ENCODE assay signal across 15 mouse cellular contexts in the genomic region with DNA sequence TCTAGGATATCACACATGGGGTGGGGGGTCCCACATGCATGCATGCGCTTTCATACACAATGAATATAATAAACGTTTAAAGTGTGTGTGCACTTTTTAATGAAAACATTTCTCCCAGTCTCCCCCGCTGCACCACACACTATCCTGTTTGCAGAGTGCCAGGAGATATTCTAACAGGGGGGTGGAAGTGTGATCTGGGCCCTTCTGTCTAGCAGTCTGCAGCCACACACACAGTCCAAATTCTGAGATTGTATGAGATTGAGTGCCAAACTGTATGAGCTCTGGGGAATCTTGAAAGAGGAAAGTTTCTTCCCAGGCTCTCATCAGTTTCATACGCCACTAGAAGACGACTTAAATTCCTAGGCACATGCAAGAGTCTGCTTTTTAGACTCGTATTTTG. TPM values are rescaled to one million over a fixed set of nuclear protein-coding genes. Genes with fewer than 3 reads are reported as not detected.
DNase-seq lines count a peak whose midpoint lies in the region; ATAC-seq lines count a peak whose summit lies in the region.
"Had no signal": no experiment of that assay in that cellular context is flagged by ENCODE, and none has a peak within 500 bp of the region (broad histone marks: within the 10 kb centered on the region; RNA-seq: fewer than 3 reads in every experiment).

No protein-coding gene starts in this region.

- H3K9me3 ChIP-seq in forebrain, embryonic 14.5 days (replicated peaks; ENCODE audit: control insufficient read depth, low read length): no peaks in the 10 kb centered on the region
- no peaks in the 10 kb centered on the region for H3K9me3 ChIP-seq in forebrain, embryonic 10.5 days
- H3K9me3 ChIP-seq: embryonic facial prominence, embryonic 12.5 days; kidney, embryonic 15.5 days; lung, embryonic 15.5 days; megakaryocyte, embryonic 14.5 days; neural tube, embryonic 15.5 days had no signal

- peak; percentile 33; the same call in 1 of the 2 replicates for ATAC-seq in forebrain, embryonic 14.5 days
- ATAC-seq in megakaryocyte progenitor cell, adult 5-6 weeks (replicated peaks; ENCODE audit: poor library complexity): no peak

- WGBS in forebrain, embryonic 14.5 days: 57% methylated on average over 6 of the region's 6 CpGs
- WGBS in forebrain, embryonic 10.5 days: 66% methylated on average over 6 of the region's 6 CpGs

- H3K9ac ChIP-seq in forebrain, embryonic 14.5 days (ENCODE audit: low read length): no peak overlapping the region

- H3K4me1 ChIP-seq in forebrain, embryonic 14.5 days (ENCODE audit: control insufficient read depth, insufficient read depth, low read length): peaks cover 7% of the 10 kb centered on the region
- peaks cover 49% of the 10 kb centered on the region for H3K4me1 ChIP-seq in forebrain, embryonic 10.5 days

- no peaks in the 10 kb centered on the region for H3K27me3 ChIP-seq in forebrain, embryonic 14.5 days (replicated peaks; ENCODE audit: control insufficient read depth, insufficient read depth, low read length)
- peaks cover 33% of the 10 kb centered on the region for H3K27me3 ChIP-seq in forebrain, embryonic 10.5 days (ENCODE audit: poor library complexity, severe bottlenecking)
- H3K27me3 ChIP-seq: embryonic facial prominence, embryonic 12.5 days; kidney, embryonic 15.5 days; lung, embryonic 15.5 days had no signal

- DNase-seq in forebrain, embryonic 14.5 days (ENCODE audit: low spot score): peak; percentile 64
- DNase-seq in forebrain, embryonic 10.5 days (ENCODE audit: extremely low spot score, low spot score): no peak
- DNase-seq in layer of hippocampus, adult 11-12 months (ENCODE audit: low spot score): peak; percentile 57
- DNase-seq in layer of hippocampus, postnatal 25 days (ENCODE audit: extremely low spot score in 1 of 2, low spot score in 1 of 2): no peak
- DNase-seq in brain, adult 2 months (ENCODE audit: low read depth, low spot score): peak; percentile 89
- peak; percentile 81 for DNase-seq in layer of hippocampus, adult 9-11 months
- no peak for DNase-seq in urinary bladder, postnatal 14 days (ENCODE audit: low spot score)
- DNase-seq: adrenal gland, adult 2 months; thymus, postnatal 14 days had no signal

- H3K36me3 ChIP-seq in forebrain, embryonic 14.5 days (ENCODE audit: control insufficient read depth, insufficient read depth, low read length): peaks cover 13% of the 10 kb centered on the region
- H3K36me3 ChIP-seq in forebrain, embryonic 10.5 days (replicated peaks): peaks cover 13% of the 10 kb centered on the region
- H3K36me3 ChIP-seq: lung, embryonic 15.5 days had no signal

- no peak overlapping the region for H3K4me2 ChIP-seq in forebrain, embryonic 14.5 days (ENCODE audit: low read length)

- no peak overlapping the region for H3K4me3 ChIP-seq in forebrain, embryonic 14.5 days (ENCODE audit: low read depth, low read length)
- H3K4me3 ChIP-seq in forebrain, embryonic 10.5 days: no peak overlapping the region

- H3K27ac ChIP-seq in forebrain, embryonic 14.5 days (ENCODE audit: low read depth, low read length): no peak overlapping the region
- H3K27ac ChIP-seq in forebrain, embryonic 10.5 days: no peak overlapping the region
- H3K27ac ChIP-seq: embryonic facial prominence, embryonic 12.5 days; lung, embryonic 15.5 days had no signal

RNA-seq across cellular contexts. Expression of gene Sema4g, which starts 1.1 kb away (rescaled TPM):
- 11.0 and 11.3 TPM in 2 replicates for polyA plus RNA-seq in forebrain, embryonic 14.5 days (2014; fragmentation: Nextera tagmentation; extraction: Ambion mirVana)
- 3.4 and 3.8 TPM in 2 replicates for polyA plus RNA-seq in forebrain, embryonic 10.5 days (2016; fragmentation: Nextera tagmentation; extraction: Ambion mirVana)
- 10 to 100 TPM; 24.8 to 29.1 TPM for total RNA-seq in layer of hippocampus, postnatal 25 days (2021)
- 0.15 and 0.30 TPM in 2 replicates for total RNA-seq in megakaryocyte progenitor cell, adult 5-6 weeks (2015)
- 0.03 TPM in 1 of 2 replicates, not detected in the other for total RNA-seq in megakaryocyte progenitor cell, adult 5-6 weeks (2017)

RNA-seq across cellular contexts. Expression of gene Twnk, which starts 17.6 kb away (rescaled TPM):
- polyA plus RNA-seq in forebrain, embryonic 14.5 days (2014; fragmentation: Nextera tagmentation; extraction: Ambion mirVana): 10.6 and 11.6 TPM in 2 replicates
- 34.5 and 35.8 TPM in 2 replicates for polyA plus RNA-seq in forebrain, embryonic 10.5 days (2016; fragmentation: Nextera tagmentation; extraction: Ambion mirVana)
- total RNA-seq in layer of hippocampus, postnatal 25 days (2021): 10 to 100 TPM; 15.4 to 15.5 TPM
- total RNA-seq in megakaryocyte progenitor cell, adult 5-6 weeks (2015): 16.5 and 18.6 TPM in 2 replicates
- total RNA-seq in megakaryocyte progenitor cell, adult 5-6 weeks (2017): 18.4 and 22.4 TPM in 2 replicates

RNA-seq across cellular contexts. Expression of gene Mrpl43, which starts 18.4 kb away (rescaled TPM):
- 67.1 and 68.4 TPM in 2 replicates for polyA plus RNA-seq in forebrain, embryonic 14.5 days (2014; fragmentation: Nextera tagmentation; extraction: Ambion mirVana)
- polyA plus RNA-seq in forebrain, embryonic 10.5 days (2016; fragmentation: Nextera tagmentation; extraction: Ambion mirVana): 71.4 and 75.0 TPM in 2 replicates
- total RNA-seq in layer of hippocampus, postnatal 25 days (2021): 10 to 100 TPM; 43.8 to 45.0 TPM
- 44.3 and 44.8 TPM in 2 replicates for total RNA-seq in megakaryocyte progenitor cell, adult 5-6 weeks (2015)
- 25.2 and 30.3 TPM in 2 replicates for total RNA-seq in megakaryocyte progenitor cell, adult 5-6 weeks (2017)

RNA-seq across cellular contexts. Expression of gene Lzts2, which starts 26.4 kb away (rescaled TPM):
- 15.3 and 17.2 TPM in 2 replicates for polyA plus RNA-seq in forebrain, embryonic 14.5 days (2014; fragmentation: Nextera tagmentation; extraction: Ambion mirVana)
- polyA plus RNA-seq in forebrain, embryonic 10.5 days (2016; fragmentation: Nextera tagmentation; extraction: Ambion mirVana): 47.9 and 52.4 TPM in 2 replicates
- 10 to 100 TPM; 27.3 to 29.3 TPM for total RNA-seq in layer of hippocampus, postnatal 25 days (2021)
- 4.8 and 5.1 TPM in 2 replicates for total RNA-seq in megakaryocyte progenitor cell, adult 5-6 weeks (2015)
- total RNA-seq in megakaryocyte progenitor cell, adult 5-6 weeks (2017): 7.7 and 8.6 TPM in 2 replicates

RNA-seq across cellular contexts. Expression of gene Slf2, which starts 56.9 kb away (rescaled TPM):
- 22.9 and 28.1 TPM in 2 replicates for polyA plus RNA-seq in forebrain, embryonic 14.5 days (2014; fragmentation: Nextera tagmentation; extraction: Ambion mirVana)
- 53.9 and 54.1 TPM in 2 replicates for polyA plus RNA-seq in forebrain, embryonic 10.5 days (2016; fragmentation: Nextera tagmentation; extraction: Ambion mirVana)
- 10 to 100 TPM; 31.8 to 39.3 TPM for total RNA-seq in layer of hippocampus, postnatal 25 days (2021)
- 28.4 and 34.7 TPM in 2 replicates for total RNA-seq in megakaryocyte progenitor cell, adult 5-6 weeks (2015)
- total RNA-seq in megakaryocyte progenitor cell, adult 5-6 weeks (2017): 35.4 and 42.4 TPM in 2 replicates

Comparison
In these comparisons a context has a peak if more than half of its experiments do, and no peak if none do; other contexts are left out.
1. DNase-seq: peak in forebrain, embryonic 14.5 days (single experiment), layer of hippocampus, adult 11-12 months (single experiment), brain, adult 2 months (single experiment) and layer of hippocampus, adult 9-11 months (single experiment); none in forebrain, embryonic 10.5 days (single experiment), layer of hippocampus, postnatal 25 days (0 of 2) and urinary bladder, postnatal 14 days (single experiment).
2. RNA of gene Sema4g, which starts 1.1 kb away (total RNA-seq): 24.8 to 29.1 TPM in layer of hippocampus, postnatal 25 days; 0.03 to 0.30 TPM in megakaryocyte progenitor cell, adult 5-6 weeks; every median in the first group is over 10 times any median in the second.